Mouse (Mus musculus) neural tube, embryonic 13.5 days (tissue): Measurements from ENCODE around the gene Actl6a. TPM values are rescaled to one million over a fixed set of nuclear protein-coding genes. Genes with fewer than 3 reads are reported as not detected.

Experiments used
- ATAC-seq: fragments of 200-750 bp; cut with Nextera tagmentation; 2 replicates; pipeline ENCODE4 v1.8.0; 2017; ENCODE audit warnings: low read depth, mild to moderate bottlenecking, moderate TSS enrichment, moderate library complexity
- H3K27ac ChIP-seq: fragments of 300-500 bp; sonication (generic); replicated peaks from 2 replicates; pipeline ENCODE4 v1.5.1; 2015; ENCODE audit warnings: moderate library complexity, mild to moderate bottlenecking, inconsistent platforms
- H3K27me3 ChIP-seq: fragments of 300-500 bp; sonication (generic); 2 replicates; pipeline ENCODE4 v1.6.1; 2015; ENCODE audit warnings: mild to moderate bottlenecking, inconsistent platforms
- H3K36me3 ChIP-seq: fragments of 300-500 bp; sonication (generic); 2 replicates; pipeline ENCODE4 v1.6.1; 2015; ENCODE audit warnings: mild to moderate bottlenecking, inconsistent platforms
- H3K4me1 ChIP-seq: fragments of 300-500 bp; sonication (generic); replicated peaks from 2 replicates; pipeline ENCODE4 v1.6.1; 2015; ENCODE audit warnings: inconsistent platforms
- H3K4me2 ChIP-seq: fragments of 300-500 bp; sonication (generic); 2 replicates; pipeline ENCODE4 v1.6.1; 2015; ENCODE audit warnings: inconsistent platforms, mild to moderate bottlenecking, moderate library complexity
- H3K4me3 ChIP-seq: fragments of 300-500 bp; sonication (generic); 2 replicates; pipeline ENCODE4 v1.5.1; 2015; ENCODE audit warnings: mild to moderate bottlenecking, inconsistent platforms
- H3K9ac ChIP-seq: fragments of 300-500 bp; sonication (generic); 2 replicates; pipeline ENCODE4 v1.6.1; 2015; ENCODE audit warnings: moderate library complexity, mild to moderate bottlenecking, inconsistent platforms
- H3K9me3 ChIP-seq: fragments of 300-500 bp; sonication (generic); 2 replicates; pipeline ENCODE4 v1.6.1; 2016; ENCODE audit warnings: inconsistent platforms
- WGBS: fragments of 180-500 bp; shearing (Covaris S2); methylation state at CpG from one replicate; pipeline ENCODE4 v1.1.7; 2015; 5-methylcytosine and 5-hydroxymethylcytosine counted together
- polyA plus RNA-seq: library from polyadenylated mRNA; unstranded; fragments of >200 nt; fragmentation: Nextera tagmentation; extraction: Ambion mirVana; gene quantifications from 2 replicates; pipeline ENCODE4 v1.2.1, GENCODE M21; 2015

Gene Actl6a
- polyA plus RNA-seq, 1 experiment from 2014 or later, result 96.2 TPM

DNA sequence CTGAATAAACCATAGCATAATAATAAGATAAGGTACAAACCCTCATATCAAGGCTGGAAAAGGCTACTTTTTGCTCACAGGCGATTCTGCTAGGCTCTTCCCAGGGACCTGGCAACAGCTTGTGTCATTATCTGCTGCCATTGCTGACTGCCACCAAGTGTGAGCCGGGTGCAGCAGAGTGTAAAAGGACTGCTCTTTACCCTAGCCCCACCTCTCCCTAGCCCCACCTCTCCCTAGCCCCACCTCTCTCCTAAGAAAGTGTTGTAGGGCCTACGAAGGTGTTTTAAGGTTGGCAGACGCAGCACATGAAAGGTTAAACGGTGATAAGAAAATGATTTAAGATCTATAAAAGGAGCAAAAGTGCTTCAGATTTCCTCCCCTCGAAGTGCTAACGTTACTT lies 57.8 kb downstream of the Actl6a start:
- Histone ChIP-seq H3K4me1 (no peaks in the 10 kb centered on the region), H3K9me3 (no peaks in the 10 kb centered on the region), H3K27ac (no peak overlapping the region), H3K4me2 (no peak overlapping the region), H3K36me3 (no peaks in the 10 kb centered on the region), H3K27me3 (no peaks in the 10 kb centered on the region), H3K9ac (no peak overlapping the region), H3K4me3 (no peak overlapping the region)
- no peak for ATAC-seq
- 49% methylated on average over 7 of the region's 7 CpGs for WGBS

DNA sequence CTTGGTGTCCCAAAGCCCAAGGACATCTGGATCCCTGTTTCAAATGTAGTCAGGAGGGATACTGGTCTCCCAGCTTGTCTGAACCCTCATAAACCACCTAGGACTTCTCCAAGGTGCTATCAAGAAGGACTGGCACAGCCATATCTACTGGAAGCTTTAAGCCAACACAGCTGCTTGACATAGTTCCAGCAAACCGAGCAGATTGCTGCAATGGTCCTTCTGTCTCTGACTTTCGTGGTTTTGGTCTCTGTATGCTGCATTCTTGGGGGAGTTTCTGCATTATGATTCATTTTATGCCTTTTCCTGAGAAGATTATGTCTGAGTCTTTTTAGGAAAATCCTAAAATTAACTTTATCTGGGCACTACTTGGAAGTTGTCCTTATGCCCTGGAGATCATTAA lies 64.7 kb downstream of the Actl6a start:
- H3K9ac ChIP-seq, result no peak overlapping the region
- H3K4me1 ChIP-seq, result no peaks in the 10 kb centered on the region
- no peaks in the 10 kb centered on the region for H3K9me3 ChIP-seq
- H3K27me3 ChIP-seq, result no peaks in the 10 kb centered on the region
- H3K4me2 ChIP-seq, result no peak overlapping the region
- WGBS, result 77% methylated on average over 2 of the region's 2 CpGs
- no peak overlapping the region for H3K4me3 ChIP-seq
- no peak for ATAC-seq
- H3K36me3 ChIP-seq, result no peaks in the 10 kb centered on the region
- no peak overlapping the region for H3K27ac ChIP-seq

Other genes with a start within 250 kb of the Actl6a start
- gene Kcnmb3, start 214.1 kb upstream of the Actl6a start, polyA plus RNA-seq, result 0.11 and 0.17 TPM in 2 replicates
- gene Zfp639, start 196.0 kb upstream of the Actl6a start, polyA plus RNA-seq, result 37.5 and 42.7 TPM in 2 replicates
- gene Mfn1, start 176.8 kb upstream of the Actl6a start, polyA plus RNA-seq, result 36.3 and 46.0 TPM in 2 replicates
- 88.0 and 90.2 TPM in 2 replicates for gene Gnb4, start 89.7 kb upstream of the Actl6a start, polyA plus RNA-seq
- gene Ndufb5, start 30.7 kb downstream of the Actl6a start, polyA plus RNA-seq, result 337 and 354 TPM in 2 replicates
- gene Mrpl47, start 31.3 kb downstream of the Actl6a start, polyA plus RNA-seq, result 33.3 and 35.4 TPM in 2 replicates
- gene Usp13, start 111.2 kb downstream of the Actl6a start, polyA plus RNA-seq, result 8.1 and 14.2 TPM in 2 replicates